Mouse (Mus musculus): ENCODE results near the gene Marf1.

GRCm38 (mm10) chr16:14143298-14143697 is 19.9 kb downstream of the Marf1 start:
- TF ChIP-seq CTCF (IDR thresholded peaks at IDR 0.05; ENCODE audit: borderline replicate concordance, control insufficient read depth, extremely low read depth, insufficient read depth, low read length, poor library complexity), result no peak
- TF ChIP-seq POLR2A (IDR thresholded peaks at IDR 0.05; ENCODE audit: control insufficient read depth, extremely low read depth, insufficient read depth, low read length, poor library complexity), result no peak
